Mouse (Mus musculus) spleen, adult 2 months (tissue): ENCODE measurements around the gene Tbx10.
"Not testable (repeated sequence)": the region's sequence is repeated elsewhere in the genome, so short reads cannot be mapped to it uniquely, and the experiment has no call there.

ENCODE experiments used
- CTCF ChIP-seq: fragments of 200-500 bp; IDR thresholded peaks from 2 replicates; pipeline ENCODE4 v1.5.1; 2011; ENCODE audit warnings: mild to moderate bottlenecking, inconsistent platforms; ENCODE audit not compliant: insufficient read depth, insufficient read length, insufficient replicate concordance; ENCODE audit errors: extremely low read depth
- POLR2A ChIP-seq: fragments of 200-500 bp; IDR thresholded peaks from 2 replicates; pipeline ENCODE4 v1.6.1; 2011; ENCODE audit warnings: low read depth, low read length, inconsistent platforms

GRCm38 (mm10) chr19:4049069-4049468 lies 56.5 kb downstream of the Tbx10 start:
- TF ChIP-seq CTCF, POLR2A: not testable (repeated sequence)
